Mouse (Mus musculus) embryonic facial prominence, embryonic 15.5 days (tissue): ENCODE results near the gene Tagln2. TPM values are rescaled to one million over a fixed set of nuclear protein-coding genes. Genes with fewer than 3 reads are reported as not detected.
A peak's percentile ranks its signal among the peaks of the same experiment; 100 is the strongest.

Source experiments
- ATAC-seq: fragments of 200-750 bp; cut with Nextera tagmentation; 2 replicates; pipeline ENCODE4 v1.8.0; 2017; ENCODE audit warnings: low read depth, moderate TSS enrichment; ENCODE audit not compliant: insufficient number of reproducible peaks, low FRiP score, low TSS enrichment
- H3K27ac ChIP-seq: fragments of 300-500 bp; sonication (generic); replicated peaks from 2 replicates; pipeline ENCODE4 v1.5.1; 2015; ENCODE audit warnings: mild to moderate bottlenecking, inconsistent platforms
- H3K27me3 ChIP-seq: fragments of 300-500 bp; sonication (generic); 2 replicates; pipeline ENCODE4 v1.6.1; 2015; ENCODE audit warnings: inconsistent platforms
- H3K36me3 ChIP-seq: fragments of 300-500 bp; sonication (generic); 2 replicates; pipeline ENCODE4 v1.6.1; 2015; ENCODE audit warnings: mild to moderate bottlenecking, inconsistent platforms
- H3K4me1 ChIP-seq: fragments of 300-500 bp; sonication (generic); 2 replicates; pipeline ENCODE4 v1.6.1; 2015; ENCODE audit warnings: inconsistent platforms
- H3K4me2 ChIP-seq: fragments of 300-500 bp; sonication (generic); replicated peaks from 2 replicates; pipeline ENCODE4 v1.6.1; 2015; ENCODE audit warnings: mild to moderate bottlenecking, inconsistent platforms
- H3K4me3 ChIP-seq: fragments of 300-500 bp; sonication (generic); replicated peaks from 2 replicates; pipeline ENCODE4 v1.5.1; 2015; ENCODE audit warnings: mild to moderate bottlenecking, inconsistent platforms
- H3K9ac ChIP-seq: fragments of 300-500 bp; sonication (generic); 2 replicates; pipeline ENCODE4 v1.6.1; 2015; ENCODE audit warnings: inconsistent platforms
- H3K9me3 ChIP-seq: fragments of 300-500 bp; sonication (generic); replicated peaks from 2 replicates; pipeline ENCODE4 v1.6.1; 2016; ENCODE audit warnings: inconsistent platforms
- WGBS: fragments of 180-500 bp; shearing (Covaris S2); methylation state at CpG from one replicate; pipeline ENCODE4 v1.1.7; 2015; 5-methylcytosine and 5-hydroxymethylcytosine counted together
- polyA plus RNA-seq: library from polyadenylated mRNA; unstranded; fragments of >200 nt; fragmentation: Nextera tagmentation; extraction: Ambion mirVana; gene quantifications from 2 replicates; pipeline ENCODE4 v1.2.1, GENCODE M21; 2015

Tagln2 gene
- polyA plus RNA-seq, 1 experiment from 2014 or later: 286 TPM

DNA sequence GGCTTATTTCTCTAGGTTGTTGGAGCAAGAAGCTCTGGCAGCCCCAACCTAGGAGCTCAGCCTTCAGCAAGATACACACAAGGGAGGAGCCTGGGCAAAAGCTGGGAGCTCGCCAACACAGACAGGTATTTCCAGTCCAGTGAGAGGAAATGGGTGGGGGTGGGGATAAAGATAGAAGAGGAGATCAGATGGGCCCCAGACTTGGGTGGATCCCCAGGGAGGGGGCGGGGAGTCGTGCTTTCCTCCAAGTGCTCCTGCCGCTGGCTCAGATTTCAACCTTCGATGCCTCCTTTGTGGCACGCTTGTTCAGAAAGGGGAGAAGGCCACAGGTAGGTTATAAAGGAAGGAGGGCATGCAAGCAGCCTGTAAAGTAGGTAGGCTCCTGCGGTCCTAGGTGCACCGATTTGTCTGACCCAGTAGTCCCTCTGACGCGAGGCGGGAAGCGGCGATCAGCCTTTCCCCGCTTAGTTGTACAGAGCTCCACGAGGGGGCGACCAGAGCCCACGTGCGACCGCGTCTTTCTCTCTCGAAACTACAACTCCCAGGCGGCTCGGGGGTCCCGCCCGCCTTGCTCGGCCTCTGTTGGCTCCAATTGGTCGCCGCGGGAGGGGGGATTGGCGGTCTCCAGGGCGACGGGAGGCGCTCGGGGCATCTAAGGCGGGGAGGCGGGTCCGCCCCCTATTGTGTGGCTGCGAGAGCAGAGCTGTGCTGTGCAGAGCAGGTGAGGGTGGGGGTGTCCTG is 18.1 kb upstream of the Tagln2 start, which contains the start of gene Igsf9:
TSS of gene Igsf9 (plus strand) at position 249 of the 741 bp plus-strand sequence.
- Histone ChIP-seq H3K4me1 (peaks cover 49% of the 10 kb centered on the region), H3K4me3 (peak within 1 kb of the TSS; percentile 55), H3K9me3 (no peaks in the 10 kb centered on the region), H3K27ac (peak within 1 kb of the TSS; percentile 77), H3K36me3 (no peaks in the 10 kb centered on the region), H3K27me3 (no peaks in the 10 kb centered on the region), H3K4me2 (peak within 1 kb of the TSS; percentile 74), H3K9ac (peak within 1 kb of the TSS; percentile 43; the same call in 1 of the 2 replicates)
- peak; percentile 92 for ATAC-seq
- under 1% methylated on average over 37 of the region's 38 CpGs for WGBS

DNA sequence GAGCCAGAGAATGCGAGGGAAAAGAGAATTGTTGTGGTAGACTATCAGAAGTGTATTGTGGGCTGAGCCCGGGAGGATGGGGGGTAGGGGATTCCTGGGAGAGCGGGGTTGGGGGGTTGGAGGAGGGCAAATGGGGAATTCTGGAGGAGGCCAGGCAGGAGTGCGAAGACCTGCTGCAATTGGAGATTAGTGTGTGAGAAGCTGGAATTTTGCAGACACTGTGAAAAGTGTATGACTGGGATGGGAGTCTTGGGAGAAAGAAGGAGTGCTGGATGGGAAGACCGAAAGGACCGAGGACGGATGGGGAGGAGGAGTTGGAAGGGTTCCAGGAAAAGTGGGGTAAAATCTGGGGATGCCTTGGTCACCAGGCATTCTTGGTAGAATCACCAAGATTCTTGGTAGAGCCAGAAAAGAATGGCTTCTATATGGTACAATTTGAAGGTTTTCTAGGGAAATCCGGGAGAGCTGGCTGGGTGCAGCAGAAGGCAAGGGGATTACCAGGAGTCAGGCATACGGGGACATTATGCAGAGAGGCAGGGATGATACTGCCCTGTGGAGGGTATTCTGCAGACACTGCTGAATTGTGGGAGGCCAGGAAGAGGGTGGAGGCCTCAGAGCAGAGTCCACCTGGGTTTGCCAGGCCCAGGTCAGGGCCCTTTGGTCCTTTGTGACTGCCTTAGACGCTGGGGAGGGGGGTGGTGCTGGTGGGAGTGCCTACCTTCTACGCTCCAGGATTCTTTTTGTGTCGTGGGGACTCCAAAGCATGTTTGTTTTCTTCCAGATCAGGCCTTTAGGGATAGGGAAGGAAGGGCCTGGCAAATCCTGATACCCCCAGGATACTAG is 17.1 kb upstream of the Tagln2 start:
- 4% methylated on average over 12 of the region's 12 CpGs for WGBS
- peak overlapping the region; percentile 74 for H3K4me2 ChIP-seq
- peak overlapping the region; percentile 43; the same call in 1 of the 2 replicates for H3K9ac ChIP-seq
- no peaks in the 10 kb centered on the region for H3K36me3 ChIP-seq
- H3K4me1 ChIP-seq: peaks cover 53% of the 10 kb centered on the region
- H3K27ac ChIP-seq: peak overlapping the region; percentile 77
- H3K9me3 ChIP-seq: no peaks in the 10 kb centered on the region
- H3K4me3 ChIP-seq: peak overlapping the region; percentile 55
- H3K27me3 ChIP-seq: no peaks in the 10 kb centered on the region
- no peak for ATAC-seq

- Histone ChIP-seq H3K36me3 (no peaks in the 10 kb centered on the region), H3K4me1 (peaks cover 58% of the 10 kb centered on the region), H3K4me3 (peak overlapping the region; percentile 55), H3K9me3 (no peaks in the 10 kb centered on the region), H3K9ac (no peak overlapping the region; the same call in 1 of the 2 replicates), H3K27me3 (no peaks in the 10 kb centered on the region), H3K4me2 (peak overlapping the region; percentile 74), H3K27ac (no peak overlapping the region)
- 14% methylated on average over 4 of the region's 4 CpGs for WGBS
- no peak for ATAC-seq
Observed at GRCm38 (mm10) chr1:172483361-172483660, 16.5 kb upstream of the Tagln2 start.

- Histone ChIP-seq H3K27ac (peak overlapping the region; percentile 39; the same call in 1 of the 2 replicates), H3K36me3 (no peaks in the 10 kb centered on the region), H3K9ac (no peak overlapping the region), H3K4me2 (peak overlapping the region; percentile 74), H3K9me3 (no peaks in the 10 kb centered on the region), H3K4me3 (peak overlapping the region; percentile 55), H3K4me1 (peaks cover 63% of the 10 kb centered on the region), H3K27me3 (no peaks in the 10 kb centered on the region)
- WGBS: 35% methylated on average over 11 of the region's 11 CpGs
- no peak for ATAC-seq
Observed at GRCm38 (mm10) chr1:172484236-172484635, 15.6 kb upstream of the Tagln2 start.

DNA sequence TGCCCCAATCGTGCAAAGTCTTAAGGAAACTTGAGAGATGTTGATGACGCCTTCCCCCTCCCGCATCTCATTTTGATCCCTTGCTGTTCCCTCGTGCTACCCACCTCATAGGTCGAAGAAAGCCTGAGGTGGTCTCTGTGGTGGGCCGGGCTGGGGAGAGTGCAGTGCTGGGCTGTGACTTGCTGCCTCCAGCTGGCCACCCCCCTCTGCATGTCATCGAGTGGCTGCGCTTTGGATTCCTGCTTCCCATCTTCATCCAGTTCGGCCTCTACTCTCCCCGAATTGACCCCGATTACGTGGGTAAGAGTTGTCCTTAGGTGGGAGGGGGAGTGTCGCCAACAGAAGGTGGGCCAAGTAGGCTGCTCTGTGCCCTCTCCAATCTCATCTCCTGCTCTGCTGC is 15.2 kb upstream of the Tagln2 start:
- no peaks in the 10 kb centered on the region for H3K27me3 ChIP-seq
- ATAC-seq: no peak
- no peak overlapping the region for H3K9ac ChIP-seq
- H3K4me3 ChIP-seq: peak overlapping the region; percentile 55
- WGBS: 51% methylated on average over 13 of the region's 13 CpGs
- no peak overlapping the region for H3K27ac ChIP-seq
- H3K9me3 ChIP-seq: no peaks in the 10 kb centered on the region
- peak overlapping the region; percentile 74 for H3K4me2 ChIP-seq
- H3K4me1 ChIP-seq: peaks cover 66% of the 10 kb centered on the region
- H3K36me3 ChIP-seq: no peaks in the 10 kb centered on the region

DNA sequence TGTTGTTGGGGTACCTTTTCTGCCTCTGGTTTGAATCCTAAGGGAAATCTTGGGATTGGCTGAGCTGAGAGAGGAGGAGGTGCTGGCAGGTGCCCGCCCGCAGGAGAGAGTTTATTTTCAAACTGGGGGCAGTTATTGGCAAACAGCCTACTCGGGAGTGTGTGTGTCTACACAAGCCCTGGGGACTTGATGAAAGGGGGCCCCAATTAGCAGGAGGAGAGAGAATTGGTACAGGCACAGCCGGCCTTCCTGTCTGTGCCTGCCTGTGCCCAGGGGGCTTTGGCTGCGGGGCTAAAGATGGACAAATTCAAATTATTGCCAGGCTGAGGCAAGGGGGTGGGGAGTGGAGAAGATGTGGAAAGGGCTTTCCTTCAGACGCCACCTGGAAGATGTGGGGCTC is 14.0 kb upstream of the Tagln2 start:
- peak overlapping the region; percentile 10; the same call in 1 of the 2 replicates for H3K4me3 ChIP-seq
- no peaks in the 10 kb centered on the region for H3K27me3 ChIP-seq
- H3K36me3 ChIP-seq: no peaks in the 10 kb centered on the region
- ATAC-seq: no peak
- no peak overlapping the region for H3K9ac ChIP-seq
- WGBS: 27% methylated on average over 6 of the region's 6 CpGs
- H3K4me1 ChIP-seq: peaks cover 73% of the 10 kb centered on the region
- H3K9me3 ChIP-seq: no peaks in the 10 kb centered on the region
- H3K27ac ChIP-seq: no peak overlapping the region
- H3K4me2 ChIP-seq: peak overlapping the region; percentile 74

- Histone ChIP-seq H3K4me1 (peaks cover 69% of the 10 kb centered on the region), H3K9me3 (no peaks in the 10 kb centered on the region), H3K9ac (no peak overlapping the region), H3K27ac (0 out of 2 replicates have a peak overlapping the region, but pooled peaks have one; percentile 28), H3K36me3 (0 out of 2 replicates have a peak, but pooled peaks cover 2% of the 10 kb centered on the region), H3K4me2 (peak overlapping the region; percentile 74), H3K27me3 (no peaks in the 10 kb centered on the region), H3K4me3 (no peak overlapping the region; the same call in 1 of the 2 replicates)
- no peak for ATAC-seq
- WGBS: 33% methylated on average over 4 of the region's 4 CpGs
Observed at GRCm38 (mm10) chr1:172486236-172486635, 13.6 kb upstream of the Tagln2 start.

DNA sequence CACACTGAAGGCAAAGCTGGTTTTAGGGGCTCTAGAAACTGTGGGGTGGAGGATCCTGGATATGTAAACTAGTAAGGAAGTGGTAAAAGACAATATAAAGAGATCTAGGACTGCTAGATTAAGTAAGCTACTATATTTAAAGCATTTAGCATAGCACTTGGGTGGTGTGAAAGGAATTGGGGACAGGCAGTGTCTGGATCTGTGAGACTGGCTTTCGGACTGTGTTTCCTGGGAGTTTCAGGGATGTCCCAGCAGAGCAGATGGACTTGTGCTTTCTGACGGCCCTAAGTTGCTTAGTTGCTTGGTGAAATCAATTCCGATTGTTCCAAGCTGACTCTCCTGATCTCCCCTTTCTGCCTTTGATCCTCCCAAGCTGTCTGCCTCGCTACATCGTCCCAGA is 13.2 kb upstream of the Tagln2 start:
- 0 out of 2 replicates have a peak, but pooled peaks cover 4% of the 10 kb centered on the region for H3K36me3 ChIP-seq
- H3K4me3 ChIP-seq: no peak overlapping the region
- H3K27ac ChIP-seq: 0 out of 2 replicates have a peak overlapping the region, but pooled peaks have one; percentile 28
- no peak for ATAC-seq
- H3K4me2 ChIP-seq: peak overlapping the region; percentile 74; the same call in 1 of the 2 replicates
- peaks cover 65% of the 10 kb centered on the region for H3K4me1 ChIP-seq
- no peaks in the 10 kb centered on the region for H3K9me3 ChIP-seq
- no peaks in the 10 kb centered on the region for H3K27me3 ChIP-seq
- 65% methylated on average over 5 of the region's 5 CpGs for WGBS
- H3K9ac ChIP-seq: no peak overlapping the region

DNA sequence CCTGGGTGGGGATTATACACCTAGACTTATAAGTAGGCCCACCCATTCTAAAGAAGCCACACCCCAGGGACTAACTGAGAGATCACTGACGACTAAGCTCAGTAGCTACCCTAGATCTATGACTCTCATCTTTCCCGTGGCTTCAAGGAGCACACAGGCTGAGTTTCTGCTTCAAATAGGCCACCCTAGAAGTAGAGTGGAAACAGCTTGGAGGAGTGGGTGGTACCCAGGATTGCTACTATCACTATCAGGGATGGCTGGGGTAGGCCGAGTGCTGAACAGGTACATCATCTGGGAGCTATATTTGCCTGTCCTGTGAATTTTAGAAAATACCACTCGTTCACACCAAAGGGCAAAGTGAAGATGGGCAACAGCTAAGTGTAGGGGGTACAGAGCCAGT is 12.0 kb upstream of the Tagln2 start:
- H3K4me2 ChIP-seq: no peak overlapping the region
- 0 out of 2 replicates have a peak, but pooled peaks cover 4% of the 10 kb centered on the region for H3K36me3 ChIP-seq
- no peaks in the 10 kb centered on the region for H3K27me3 ChIP-seq
- no peak overlapping the region for H3K4me3 ChIP-seq
- no peak overlapping the region for H3K27ac ChIP-seq
- no peak overlapping the region for H3K9ac ChIP-seq
- peaks cover 58% of the 10 kb centered on the region for H3K4me1 ChIP-seq
- no peaks in the 10 kb centered on the region for H3K9me3 ChIP-seq
- 63% methylated on average over 4 of the region's 4 CpGs for WGBS
- ATAC-seq: no peak

DNA sequence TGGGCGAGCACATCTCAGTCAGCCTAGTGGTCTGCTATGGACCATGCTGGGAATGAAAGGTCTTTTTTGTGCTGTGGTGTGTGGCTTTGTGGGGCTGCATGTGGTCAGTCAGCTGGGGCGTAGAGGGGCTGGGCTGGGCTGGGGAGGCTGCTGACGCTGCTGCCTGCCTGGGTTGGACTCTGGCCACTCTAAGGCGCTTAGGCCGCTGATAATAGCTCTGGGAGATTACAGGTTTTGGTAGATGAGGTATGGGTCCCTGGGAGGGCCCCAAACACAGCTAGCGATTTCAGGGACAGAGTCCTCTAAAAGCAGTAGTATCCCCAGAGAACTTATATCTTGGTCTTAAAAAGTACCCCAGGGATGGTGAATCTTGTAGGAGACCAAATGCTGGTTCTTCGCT is 11.0 kb upstream of the Tagln2 start:
- Histone ChIP-seq H3K4me2 (no peak overlapping the region), H3K9me3 (no peaks in the 10 kb centered on the region), H3K27ac (no peak overlapping the region), H3K36me3 (0 out of 2 replicates have a peak, but pooled peaks cover 4% of the 10 kb centered on the region), H3K4me3 (no peak overlapping the region), H3K9ac (no peak overlapping the region), H3K4me1 (peaks cover 49% of the 10 kb centered on the region), H3K27me3 (no peaks in the 10 kb centered on the region)
- no peak for ATAC-seq
- WGBS: 79% methylated on average over 7 of the region's 7 CpGs

GRCm38 (mm10) chr1:172489585-172490250 is 10.1 kb upstream of the Tagln2 start:
- H3K9ac ChIP-seq: 0 out of 2 replicates have a peak overlapping the region, but pooled peaks have one; percentile 27
- ATAC-seq: no peak
- H3K36me3 ChIP-seq: 0 out of 2 replicates have a peak, but pooled peaks cover 4% of the 10 kb centered on the region

More at GRCm38 (mm10) chr1:172489585-172490250, 10.1 kb upstream of the Tagln2 start:
- H3K4me2 ChIP-seq: peak overlapping the region; percentile 54
- H3K4me1 ChIP-seq: peaks cover 40% of the 10 kb centered on the region
- H3K27me3 ChIP-seq: no peaks in the 10 kb centered on the region
- H3K4me3 ChIP-seq: peak overlapping the region; percentile 38
- H3K9me3 ChIP-seq: no peaks in the 10 kb centered on the region
- no peak overlapping the region for H3K27ac ChIP-seq
- 55% methylated on average over 12 of the region's 12 CpGs for WGBS
